Mouse (Mus musculus) midbrain, embryonic 14.5 days (tissue): ENCODE measurements around the gene Spata31d1a. TPM values are rescaled to one million over a fixed set of nuclear protein-coding genes. Genes with fewer than 3 reads are reported as not detected.

ENCODE experiments used
- ATAC-seq: fragments of 200-750 bp; cut with Nextera tagmentation; 2 replicates; pipeline ENCODE4 v1.8.0; 2017; ENCODE audit warnings: moderate number of reproducible peaks, moderate library complexity; ENCODE audit not compliant: low FRiP score, low TSS enrichment
- DNase-seq: peaks from one replicate; pipeline ENCODE4 v3.0.0-alpha.2; 2015
- H3K27ac ChIP-seq: fragments of 300-500 bp; sonication (generic); replicated peaks from 2 replicates; pipeline ENCODE4 v1.5.1; 2014; ENCODE audit warnings: mild to moderate bottlenecking, low read depth, low read length, moderate library complexity
- H3K27me3 ChIP-seq: fragments of 300-500 bp; sonication (generic); 2 replicates; pipeline ENCODE4 v1.6.1; 2014; ENCODE audit warnings: low read length, control low read depth, mixed read lengths; ENCODE audit not compliant: control insufficient read depth, insufficient read depth
- H3K36me3 ChIP-seq: fragments of 300-500 bp; sonication (generic); 2 replicates; pipeline ENCODE4 v1.6.1; 2014; ENCODE audit warnings: low read length, control low read depth; ENCODE audit not compliant: control insufficient read depth, insufficient read depth
- H3K4me1 ChIP-seq: fragments of 300-500 bp; sonication (generic); 2 replicates; pipeline ENCODE4 v1.6.1; 2014; ENCODE audit warnings: mild to moderate bottlenecking, antibody characterized with exemption, low read length, control low read depth; ENCODE audit not compliant: control insufficient read depth, insufficient read depth
- H3K4me2 ChIP-seq: fragments of 300-500 bp; sonication (generic); 2 replicates; pipeline ENCODE4 v1.6.1; 2014; ENCODE audit warnings: mild to moderate bottlenecking, low read length, moderate library complexity
- H3K4me3 ChIP-seq: fragments of 300-500 bp; sonication (generic); replicated peaks from 2 replicates; pipeline ENCODE4 v1.5.1; 2014; ENCODE audit warnings: low read depth, low read length
- H3K9ac ChIP-seq: fragments of 300-500 bp; sonication (generic); replicated peaks from 2 replicates; pipeline ENCODE4 v1.6.1; 2014; ENCODE audit warnings: mild to moderate bottlenecking, low read length, moderate library complexity
- H3K9me3 ChIP-seq: fragments of 300-500 bp; sonication (generic); 2 replicates; pipeline ENCODE4 v1.6.1; 2016; ENCODE audit warnings: low read length, control low read depth, mixed read lengths; ENCODE audit not compliant: control insufficient read depth
- WGBS: fragments of 180-500 bp; shearing (Covaris S2); extraction: QIAGEN DNeasy Blood & Tissue Kit; methylation state at CpG from one replicate; pipeline ENCODE4 v1.1.7; 2014; 5-methylcytosine and 5-hydroxymethylcytosine counted together
- polyA plus RNA-seq: library from polyadenylated mRNA; unstranded; fragments of >200 nt; fragmentation: Nextera tagmentation; extraction: Ambion mirVana; gene quantifications from 2 replicates; pipeline ENCODE4 v1.2.1, GENCODE M21; 2014

Gene Spata31d1a
- polyA plus RNA-seq, 1 experiment from 2014 or later, result not detected

DNA sequence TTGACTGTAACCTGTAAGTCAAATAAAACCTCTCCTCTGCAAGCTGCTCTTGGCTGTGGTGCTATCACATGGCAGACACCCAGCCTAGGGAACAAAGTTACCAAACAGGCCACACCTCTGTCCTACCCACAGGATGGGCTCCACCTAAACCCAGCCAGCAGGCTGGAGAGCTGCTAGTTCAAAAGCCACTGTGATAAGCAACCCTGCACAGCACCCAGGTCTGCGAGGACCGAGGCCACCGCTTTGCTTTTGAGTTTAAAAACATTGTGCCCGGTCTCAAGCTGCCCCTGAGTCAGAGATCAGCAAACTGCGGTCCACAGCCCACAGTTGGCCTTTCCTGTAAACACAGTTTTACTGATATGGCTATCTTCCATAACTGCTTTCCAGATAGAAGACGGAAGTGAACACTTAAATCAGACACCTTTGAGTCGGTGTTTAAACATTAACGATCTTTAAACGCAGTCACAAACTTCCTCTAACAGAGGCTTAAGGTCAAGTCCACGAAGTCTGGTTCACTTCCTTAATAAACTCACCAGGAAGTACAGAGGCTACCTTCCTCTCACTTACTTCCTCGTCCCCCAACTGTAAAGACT is 41.5 kb downstream of the Spata31d1a start:
- 88% methylated on average over 11 of the region's 11 CpGs for WGBS
- ATAC-seq (no peak), DNase-seq (no peak)
- Histone ChIP-seq H3K36me3 (peaks cover 30% of the 10 kb centered on the region), H3K4me3 (no peak overlapping the region), H3K4me2 (no peak overlapping the region), H3K27me3 (no peaks in the 10 kb centered on the region), H3K4me1 (peaks cover 13% of the 10 kb centered on the region), H3K9ac (0 out of 2 replicates have a peak overlapping the region, but pooled peaks have one; percentile 14), H3K27ac (no peak overlapping the region), H3K9me3 (no peaks in the 10 kb centered on the region)

DNA sequence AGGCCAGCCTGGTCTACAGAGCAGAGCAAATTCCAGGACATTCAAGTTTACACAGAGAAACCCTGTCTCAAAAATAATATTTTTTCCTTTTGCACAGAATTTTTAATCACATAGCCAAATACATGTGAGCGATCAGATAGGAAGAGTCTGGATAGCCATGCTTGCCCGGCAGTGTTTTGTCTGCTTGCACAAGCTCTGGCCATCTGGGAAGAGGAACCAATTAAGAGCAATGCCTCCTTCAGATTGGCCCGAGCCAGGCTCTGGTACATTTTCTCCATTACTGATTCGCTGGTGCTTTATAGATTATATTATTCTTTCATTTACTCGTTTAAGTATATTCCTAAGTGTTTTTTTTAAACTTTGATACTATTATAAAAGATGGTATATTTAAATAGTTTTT is 42.4 kb downstream of the Spata31d1a start:
- Histone ChIP-seq H3K9ac (no peak overlapping the region), H3K27me3 (no peaks in the 10 kb centered on the region), H3K4me2 (no peak overlapping the region), H3K36me3 (peaks cover 37% of the 10 kb centered on the region), H3K27ac (no peak overlapping the region), H3K9me3 (no peaks in the 10 kb centered on the region), H3K4me3 (no peak overlapping the region), H3K4me1 (peaks cover 9% of the 10 kb centered on the region; the same call in 1 of the 2 replicates)
- WGBS, result 80% methylated on average over 5 of the region's 5 CpGs
- no peak for ATAC-seq
- DNase-seq, result no peak

DNA sequence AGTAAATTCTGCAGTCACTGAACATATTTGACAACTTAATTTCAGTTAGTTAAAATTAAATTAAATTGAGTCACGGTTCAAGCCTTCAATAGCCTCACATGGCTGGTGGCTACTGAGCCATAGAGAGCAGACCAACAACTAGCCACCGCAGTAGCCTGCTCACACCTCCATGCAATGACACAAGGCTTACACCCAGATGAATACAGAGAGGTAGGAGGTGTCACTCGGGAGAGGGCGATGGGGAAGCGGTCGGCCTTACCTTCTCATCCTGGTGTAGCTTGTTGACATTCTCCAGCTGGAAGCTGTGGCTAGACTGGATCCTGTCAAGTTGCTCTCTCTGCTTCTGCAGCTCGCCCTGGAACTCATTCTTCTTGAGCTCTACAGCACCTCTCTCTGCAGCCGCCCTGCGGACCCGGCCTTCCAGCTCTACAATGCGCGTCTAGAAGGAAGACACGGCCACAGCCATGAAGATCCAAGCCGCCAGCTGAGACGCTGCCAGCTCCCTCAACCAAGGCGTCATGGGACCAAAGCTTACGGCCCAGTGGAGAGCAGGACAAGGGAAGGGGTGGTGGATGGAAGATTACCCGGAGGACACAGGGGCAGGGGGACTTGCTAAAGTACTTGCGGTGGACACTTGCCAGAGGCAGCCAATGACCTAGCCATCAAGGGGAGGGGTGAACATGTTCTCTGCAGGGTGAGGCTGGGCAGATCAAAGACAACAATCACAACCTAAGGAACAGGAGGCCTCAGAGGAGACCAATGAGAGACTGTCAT is 46.0 kb downstream of the Spata31d1a start:
- Histone ChIP-seq H3K4me3 (no peak overlapping the region), H3K9me3 (no peaks in the 10 kb centered on the region), H3K36me3 (peaks cover 50% of the 10 kb centered on the region), H3K27me3 (no peaks in the 10 kb centered on the region), H3K27ac (no peak overlapping the region), H3K9ac (no peak overlapping the region), H3K4me2 (no peak overlapping the region), H3K4me1 (no peaks in the 10 kb centered on the region)
- WGBS, result 94% methylated on average over 19 of the region's 19 CpGs
- DNase-seq (no peak), ATAC-seq (no peak)

DNA sequence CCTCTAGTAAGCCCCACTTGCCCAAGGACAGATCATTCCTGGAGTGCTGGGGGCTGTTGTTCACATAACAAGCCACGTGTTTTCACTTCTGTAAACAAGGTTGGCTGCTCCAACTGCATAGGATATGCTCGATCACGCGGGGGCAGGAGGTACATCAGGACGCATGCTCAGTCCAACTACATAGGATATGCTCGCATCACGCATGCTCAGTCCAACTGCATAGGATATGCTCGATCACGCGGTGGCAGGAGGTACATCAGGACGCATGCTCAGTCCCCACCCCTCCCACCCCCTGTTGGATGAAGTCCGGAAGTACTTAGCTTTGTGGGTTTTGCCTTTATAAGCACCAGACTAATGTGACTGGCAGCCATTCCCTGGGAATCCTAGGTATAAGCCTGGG is 48.2 kb downstream of the Spata31d1a start:
- no peaks in the 10 kb centered on the region for H3K27me3 ChIP-seq
- H3K9ac ChIP-seq, result no peak overlapping the region
- peaks cover 51% of the 10 kb centered on the region for H3K36me3 ChIP-seq
- ATAC-seq (no peak), DNase-seq (no peak)
- H3K4me3 ChIP-seq, result no peak overlapping the region
- H3K9me3 ChIP-seq, result no peaks in the 10 kb centered on the region
- H3K4me2 ChIP-seq, result no peak overlapping the region
- 95% methylated on average over 12 of the region's 12 CpGs for WGBS
- H3K4me1 ChIP-seq, result peaks cover 6% of the 10 kb centered on the region; the same call in 1 of the 2 replicates
- no peak overlapping the region for H3K27ac ChIP-seq

DNA sequence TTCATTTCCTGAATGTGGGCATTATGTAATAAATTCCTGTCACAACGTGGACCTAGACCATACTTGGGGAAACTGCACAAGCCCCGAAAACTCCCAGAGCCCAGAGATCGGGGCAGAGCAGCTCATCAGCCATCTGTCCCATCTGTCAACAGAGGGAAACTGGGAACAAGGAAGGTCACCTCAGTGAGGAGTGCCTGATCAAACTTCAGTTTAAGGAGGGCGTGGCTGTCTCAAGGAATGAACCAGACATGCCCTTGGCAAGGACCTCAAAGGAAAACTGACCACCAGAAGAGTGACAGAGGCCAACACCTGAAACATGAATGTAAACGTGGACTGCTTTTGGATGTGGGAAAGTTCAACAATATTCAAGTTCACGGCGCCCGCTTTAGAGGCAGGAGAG is 48.7 kb downstream of the Spata31d1a start:
- Histone ChIP-seq H3K36me3 (peaks cover 47% of the 10 kb centered on the region), H3K4me3 (no peak overlapping the region), H3K9ac (no peak overlapping the region), H3K27ac (no peak overlapping the region), H3K4me1 (peaks cover 8% of the 10 kb centered on the region), H3K4me2 (no peak overlapping the region), H3K9me3 (no peaks in the 10 kb centered on the region), H3K27me3 (no peaks in the 10 kb centered on the region)
- 95% methylated on average over 8 of the region's 8 CpGs for WGBS
- no peak for ATAC-seq
- DNase-seq, result no peak

DNA sequence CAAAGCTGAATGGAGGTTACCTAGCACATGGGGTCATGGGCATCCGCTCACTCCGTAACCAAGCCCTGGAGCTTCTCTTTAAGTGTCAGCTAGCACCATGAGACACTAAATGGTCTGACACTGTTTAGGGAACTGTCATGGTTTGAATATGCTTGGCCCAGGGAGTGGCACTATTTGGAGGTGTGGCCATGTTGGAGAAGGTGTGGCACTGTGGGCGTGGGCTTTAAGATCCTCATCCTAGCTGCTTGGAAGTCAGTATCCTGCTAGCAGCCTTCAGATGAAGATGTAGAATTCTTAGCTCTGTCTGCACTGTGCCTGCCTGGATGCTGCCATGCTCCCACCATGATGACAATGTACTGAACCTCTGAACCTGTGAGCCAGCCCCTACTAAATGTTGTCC is 49.8 kb downstream of the Spata31d1a start:
- DNase-seq (no peak), ATAC-seq (no peak)
- Histone ChIP-seq H3K4me3 (no peak overlapping the region), H3K9me3 (no peaks in the 10 kb centered on the region), H3K9ac (no peak overlapping the region), H3K4me1 (peaks cover 8% of the 10 kb centered on the region), H3K27ac (no peak overlapping the region), H3K36me3 (peaks cover 46% of the 10 kb centered on the region), H3K27me3 (no peaks in the 10 kb centered on the region), H3K4me2 (no peak overlapping the region)
- 99% methylated on average over 3 of the region's 3 CpGs for WGBS

DNA sequence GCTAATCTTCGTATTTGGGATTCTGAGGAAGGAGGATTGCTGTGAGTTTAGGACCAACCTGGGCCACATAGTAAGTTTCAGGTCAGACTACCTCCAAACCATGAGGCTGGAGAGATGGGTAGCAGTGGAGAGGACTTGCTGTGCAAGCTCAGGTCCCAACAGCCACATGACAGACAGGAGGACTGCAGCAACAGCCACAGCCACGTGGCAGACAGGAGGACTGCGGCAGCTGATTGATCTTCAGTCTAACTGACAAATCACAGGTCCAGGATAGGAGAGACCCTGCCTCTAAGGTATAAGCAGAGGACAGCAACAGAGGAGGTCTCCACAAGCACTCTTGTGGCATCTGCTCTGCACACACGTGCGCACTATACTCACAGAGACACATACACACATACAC is 52.3 kb downstream of the Spata31d1a start:
- DNase-seq (no peak), ATAC-seq (no peak)
- peaks cover 15% of the 10 kb centered on the region for H3K4me1 ChIP-seq
- H3K9me3 ChIP-seq, result no peaks in the 10 kb centered on the region
- 0 out of 2 replicates have a peak overlapping the region, but pooled peaks have one; percentile 32 for H3K27ac ChIP-seq
- peaks cover 22% of the 10 kb centered on the region for H3K36me3 ChIP-seq
- no peak overlapping the region for H3K4me3 ChIP-seq
- H3K4me2 ChIP-seq, result no peak overlapping the region
- WGBS, result 68% methylated on average over 5 of the region's 5 CpGs
- no peak overlapping the region for H3K9ac ChIP-seq
- no peaks in the 10 kb centered on the region for H3K27me3 ChIP-seq

DNA sequence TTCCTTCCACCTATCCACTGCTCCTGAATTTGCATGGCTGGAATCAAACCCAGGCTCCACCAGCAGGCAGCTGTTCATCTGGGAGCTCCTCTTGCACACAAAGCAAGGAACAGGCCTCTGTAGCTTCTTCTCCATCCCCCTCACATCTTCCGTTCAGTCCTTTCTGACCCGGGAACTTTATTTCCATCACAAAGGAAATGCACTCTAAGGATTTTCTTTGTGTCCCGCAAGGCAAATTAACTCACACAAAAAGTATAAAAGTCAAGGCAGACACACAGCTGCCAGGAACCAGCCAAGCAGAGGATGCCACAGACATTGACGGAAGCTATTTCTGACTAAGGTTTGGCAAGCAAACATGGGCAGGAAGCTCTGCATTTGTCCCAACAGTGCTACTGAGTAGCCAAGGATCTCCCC is 53.1 kb downstream of the Spata31d1a start:
- H3K4me1 ChIP-seq, result peaks cover 19% of the 10 kb centered on the region
- no peak overlapping the region for H3K4me3 ChIP-seq
- H3K9me3 ChIP-seq, result no peaks in the 10 kb centered on the region
- peaks cover 14% of the 10 kb centered on the region for H3K36me3 ChIP-seq
- peak overlapping the region; percentile 73 for H3K27ac ChIP-seq
- WGBS, result 1% methylated on average over 4 of the region's 4 CpGs
- no peaks in the 10 kb centered on the region for H3K27me3 ChIP-seq
- ATAC-seq, result no peak; the same call in 1 of the 2 replicates
- no peak overlapping the region for H3K9ac ChIP-seq
- H3K4me2 ChIP-seq, result no peak overlapping the region
- peak; percentile 52 for DNase-seq
